Mouse (Mus musculus) neural tube, embryonic 14.5 days (tissue): ENCODE data around the gene Ccnk. TPM values are rescaled to one million over a fixed set of nuclear protein-coding genes. Genes with fewer than 3 reads are reported as not detected.

Source experiments
- ATAC-seq: fragments of 200-750 bp; cut with Nextera tagmentation; 2 replicates; pipeline ENCODE4 v1.8.0; 2017; ENCODE audit warnings: low read depth, mild to moderate bottlenecking, moderate TSS enrichment, moderate library complexity
- H3K27ac ChIP-seq: fragments of 300-500 bp; sonication (generic); 2 replicates; pipeline ENCODE4 v1.5.1; 2014; ENCODE audit warnings: low read depth, mild to moderate bottlenecking, control low read depth, low read length, moderate library complexity, mixed read lengths
- H3K27me3 ChIP-seq: fragments of 300-500 bp; sonication (generic); 2 replicates; pipeline ENCODE4 v1.6.1; 2014; ENCODE audit warnings: low read length; ENCODE audit not compliant: control insufficient read depth, insufficient read depth
- H3K36me3 ChIP-seq: fragments of 300-500 bp; sonication (generic); 2 replicates; pipeline ENCODE4 v1.6.1; 2014; ENCODE audit warnings: low read length, mixed read lengths; ENCODE audit not compliant: control insufficient read depth, insufficient read depth
- H3K4me1 ChIP-seq: fragments of 300-500 bp; sonication (generic); 2 replicates; pipeline ENCODE4 v1.6.1; 2014; ENCODE audit warnings: low read length; ENCODE audit not compliant: control insufficient read depth, insufficient read depth
- H3K4me2 ChIP-seq: fragments of 300-500 bp; sonication (generic); 2 replicates; pipeline ENCODE4 v1.6.1; 2014; ENCODE audit warnings: mild to moderate bottlenecking, low read depth, low read length, control low read depth
- H3K4me3 ChIP-seq: fragments of 300-500 bp; sonication (generic); 2 replicates; pipeline ENCODE4 v1.5.1; 2014; ENCODE audit warnings: low read depth, low read length, control low read depth, mixed read lengths
- H3K9ac ChIP-seq: fragments of 300-500 bp; sonication (generic); replicated peaks from 2 replicates; pipeline ENCODE4 v1.6.1; 2014; ENCODE audit warnings: low read depth, mild to moderate bottlenecking, control low read depth, low read length, mixed read lengths
- H3K9me3 ChIP-seq: fragments of 300-500 bp; sonication (generic); 2 replicates; pipeline ENCODE4 v1.6.1; 2016; ENCODE audit warnings: low read length; ENCODE audit not compliant: control insufficient read depth
- WGBS: fragments of 180-500 bp; shearing (Covaris S2); extraction: QIAGEN DNeasy Blood & Tissue Kit; methylation state at CpG from one replicate; pipeline ENCODE4 v1.1.7; 2014; 5-methylcytosine and 5-hydroxymethylcytosine counted together
- polyA plus RNA-seq: library from polyadenylated mRNA; unstranded; fragments of >200 nt; fragmentation: Nextera tagmentation; extraction: Ambion mirVana; gene quantifications from 2 replicates; pipeline ENCODE4 v1.2.1, GENCODE M21; 2014

The Ccnk gene
- polyA plus RNA-seq, 1 experiment from 2014 or later = 6.0 TPM

DNA sequence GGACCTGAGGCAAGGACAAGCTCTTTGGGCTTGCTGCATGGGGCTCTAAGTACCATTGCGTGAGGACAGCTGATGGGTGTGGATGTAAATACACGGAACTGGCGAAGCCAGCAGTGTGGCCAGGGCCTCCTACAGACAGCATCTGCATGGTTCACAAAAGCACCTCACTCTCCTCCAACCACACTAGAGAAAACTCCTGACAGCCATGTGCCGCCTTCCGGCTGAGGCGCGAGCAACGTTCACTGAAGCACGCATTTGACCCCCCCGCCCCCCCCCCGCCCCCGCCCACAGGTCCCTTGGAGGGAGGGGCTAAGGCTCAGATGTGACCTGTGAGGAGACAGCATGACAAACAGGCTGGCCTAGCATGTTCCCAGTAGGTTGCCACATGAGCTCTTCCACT, 25.6 kb downstream of the Ccnk start:
- ATAC-seq = no peak
- H3K4me2 ChIP-seq = no peak overlapping the region
- H3K27me3 ChIP-seq = no peaks in the 10 kb centered on the region
- 76% methylated on average over 12 of the region's 12 CpGs for WGBS
- H3K4me1 ChIP-seq = peaks cover 7% of the 10 kb centered on the region; the same call in 1 of the 2 replicates
- no peak overlapping the region for H3K27ac ChIP-seq
- no peak overlapping the region for H3K9ac ChIP-seq
- H3K9me3 ChIP-seq = no peaks in the 10 kb centered on the region
- peaks cover 37% of the 10 kb centered on the region for H3K36me3 ChIP-seq
- no peak overlapping the region for H3K4me3 ChIP-seq

GRCm38 (mm10) chr12:108206641-108207040, 27.3 kb downstream of the Ccnk start:
- 7% methylated on average over 5 of the region's 5 CpGs for WGBS
- H3K4me1 ChIP-seq = peaks cover 8% of the 10 kb centered on the region
- no peak overlapping the region for H3K9ac ChIP-seq
- H3K27me3 ChIP-seq = no peaks in the 10 kb centered on the region
- H3K9me3 ChIP-seq = no peaks in the 10 kb centered on the region
- ATAC-seq = peak; percentile 62; the same call in 1 of the 2 replicates
- H3K27ac ChIP-seq = no peak overlapping the region
- no peak overlapping the region for H3K4me2 ChIP-seq
- no peak overlapping the region for H3K4me3 ChIP-seq
- H3K36me3 ChIP-seq = peaks cover 28% of the 10 kb centered on the region

- Histone ChIP-seq H3K27me3 (no peaks in the 10 kb centered on the region), H3K27ac (no peak overlapping the region), H3K4me1 (peaks cover 24% of the 10 kb centered on the region), H3K36me3 (peaks cover 18% of the 10 kb centered on the region; the same call in 1 of the 2 replicates), H3K4me2 (no peak overlapping the region), H3K9me3 (no peaks in the 10 kb centered on the region), H3K9ac (no peak overlapping the region), H3K4me3 (no peak overlapping the region)
- ATAC-seq = no peak
- 90% methylated on average over 9 of the region's 9 CpGs for WGBS
These were observed 28.8 kb downstream of the Ccnk start for GRCm38 (mm10) chr12:108208216-108208615.

DNA sequence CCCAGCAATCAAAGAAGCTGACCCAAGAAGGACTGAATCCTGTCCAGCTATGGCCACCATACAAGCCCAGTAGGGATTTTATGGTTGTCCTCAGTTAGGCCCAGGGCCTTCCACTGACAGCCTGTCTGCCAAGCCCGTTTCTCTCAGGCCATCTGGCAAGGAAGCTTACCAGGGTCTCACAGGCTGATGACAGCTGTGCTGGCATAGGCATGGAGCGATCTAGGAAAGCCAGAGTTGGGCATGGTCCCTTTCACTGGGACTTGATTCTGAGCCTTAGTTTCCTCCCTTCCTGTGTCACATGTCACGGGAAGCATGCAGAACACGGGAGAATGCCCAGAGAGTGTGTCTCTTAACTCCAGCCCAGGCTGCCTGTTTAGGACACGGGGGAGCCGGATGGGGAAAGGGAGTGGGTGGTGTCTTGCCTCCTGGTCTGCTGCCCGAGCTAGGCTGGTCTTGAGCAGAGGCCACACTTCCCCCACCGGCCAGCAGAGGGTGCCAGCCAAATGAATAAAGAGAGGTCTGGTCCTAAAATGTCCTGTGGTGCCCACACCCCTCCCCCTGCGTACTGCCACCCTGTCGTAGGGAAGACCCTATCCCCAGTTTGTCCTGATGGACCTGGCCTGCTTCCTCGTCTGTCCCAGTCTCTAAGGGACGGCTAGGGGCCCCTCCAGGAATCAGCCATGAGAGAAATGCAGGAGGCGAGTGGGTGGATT, 29.5 kb downstream of the Ccnk start:
- ATAC-seq = 0 out of 2 replicates have a peak, but pooled peaks have one; percentile 25
- H3K9me3 ChIP-seq = no peaks in the 10 kb centered on the region
- H3K27ac ChIP-seq = peak overlapping the region; percentile 35; the same call in 1 of the 2 replicates
- H3K27me3 ChIP-seq = no peaks in the 10 kb centered on the region
- H3K9ac ChIP-seq = no peak overlapping the region
- H3K4me2 ChIP-seq = no peak overlapping the region
- peaks cover 31% of the 10 kb centered on the region for H3K4me1 ChIP-seq
- peaks cover 18% of the 10 kb centered on the region; the same call in 1 of the 2 replicates for H3K36me3 ChIP-seq
- WGBS = 31% methylated on average over 13 of the region's 13 CpGs
- H3K4me3 ChIP-seq = no peak overlapping the region

DNA sequence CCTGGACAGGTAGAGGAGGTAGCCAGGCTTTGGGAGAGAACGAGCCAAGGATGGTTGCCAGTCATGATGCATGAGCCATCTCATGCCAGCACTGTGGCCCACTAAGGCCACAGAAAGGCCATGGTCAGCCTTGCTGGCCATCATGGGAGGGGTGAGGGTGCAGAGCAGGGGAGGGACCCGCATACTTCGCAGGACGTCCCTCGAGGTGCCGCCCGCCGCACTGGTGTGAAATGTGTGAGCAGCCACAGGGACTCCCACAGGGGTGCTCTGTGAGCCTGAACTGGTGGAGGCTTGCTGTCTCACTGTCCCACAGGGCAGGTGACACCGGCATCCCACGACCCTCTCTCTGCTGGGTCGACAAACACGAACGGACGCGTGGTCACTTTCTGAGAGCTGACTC, 31.2 kb downstream of the Ccnk start:
- ATAC-seq = no peak
- Histone ChIP-seq H3K4me1 (peaks cover 40% of the 10 kb centered on the region), H3K9ac (0 out of 2 replicates have a peak overlapping the region, but pooled peaks have one; percentile 11), H3K9me3 (no peaks in the 10 kb centered on the region), H3K36me3 (peaks cover 9% of the 10 kb centered on the region; the same call in 1 of the 2 replicates), H3K4me3 (no peak overlapping the region), H3K27me3 (no peaks in the 10 kb centered on the region), H3K27ac (no peak overlapping the region), H3K4me2 (no peak overlapping the region)
- 90% methylated on average over 15 of the region's 15 CpGs for WGBS

DNA sequence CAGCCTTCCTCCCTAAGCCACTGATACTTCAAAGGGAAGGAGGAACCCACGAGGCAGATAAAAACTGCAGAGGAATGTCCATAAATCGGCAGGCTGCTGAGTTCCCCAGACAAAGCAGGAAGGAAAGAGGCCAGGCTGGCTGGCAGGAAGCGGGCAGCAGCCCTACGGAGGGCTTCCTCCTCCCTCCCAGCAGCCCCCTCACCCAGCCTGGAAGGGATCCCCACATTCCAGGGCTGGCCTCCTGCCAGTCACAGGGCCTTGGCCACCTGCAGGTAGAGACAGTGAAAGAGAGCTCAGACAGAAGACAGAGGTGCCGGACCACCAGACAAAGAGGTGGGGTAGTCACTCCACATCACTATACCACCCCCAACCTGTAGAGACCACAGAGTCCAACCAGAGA, 32.7 kb downstream of the Ccnk start:
- Histone ChIP-seq H3K27ac (peak overlapping the region; percentile 24; the same call in 1 of the 2 replicates), H3K36me3 (no peaks in the 10 kb centered on the region), H3K9ac (0 out of 2 replicates have a peak overlapping the region, but pooled peaks have one; percentile 1), H3K27me3 (no peaks in the 10 kb centered on the region), H3K9me3 (no peaks in the 10 kb centered on the region), H3K4me2 (no peak overlapping the region), H3K4me3 (no peak overlapping the region), H3K4me1 (peaks cover 49% of the 10 kb centered on the region)
- no peak for ATAC-seq
- WGBS = 20% methylated on average over 5 of the region's 5 CpGs

DNA sequence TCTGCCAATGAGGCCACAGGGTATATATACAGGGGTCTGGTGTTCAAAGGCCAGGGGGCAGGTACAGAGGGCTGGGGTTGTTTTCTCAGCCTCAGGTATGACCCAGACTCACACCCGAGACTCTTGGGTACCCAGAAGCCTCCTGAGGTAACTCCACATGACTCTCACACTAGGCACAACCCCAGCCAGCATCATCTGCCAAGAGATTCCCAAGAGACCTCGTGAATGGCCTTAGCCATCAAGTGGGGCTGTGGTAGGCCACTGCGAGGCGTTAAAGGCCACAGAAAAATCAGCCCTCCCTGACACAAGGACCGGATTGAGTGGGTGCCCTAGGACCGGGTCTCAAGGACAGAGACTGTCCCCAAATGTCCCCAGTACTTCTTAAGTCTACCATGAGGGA, 33.1 kb downstream of the Ccnk start:
- no peak for ATAC-seq
- Histone ChIP-seq H3K27ac (0 out of 2 replicates have a peak overlapping the region, but pooled peaks have one; percentile 7), H3K27me3 (no peaks in the 10 kb centered on the region), H3K9ac (no peak overlapping the region), H3K4me1 (peaks cover 53% of the 10 kb centered on the region), H3K36me3 (no peaks in the 10 kb centered on the region), H3K4me3 (no peak overlapping the region), H3K9me3 (no peaks in the 10 kb centered on the region), H3K4me2 (no peak overlapping the region)
- 73% methylated on average over 6 of the region's 6 CpGs for WGBS

DNA sequence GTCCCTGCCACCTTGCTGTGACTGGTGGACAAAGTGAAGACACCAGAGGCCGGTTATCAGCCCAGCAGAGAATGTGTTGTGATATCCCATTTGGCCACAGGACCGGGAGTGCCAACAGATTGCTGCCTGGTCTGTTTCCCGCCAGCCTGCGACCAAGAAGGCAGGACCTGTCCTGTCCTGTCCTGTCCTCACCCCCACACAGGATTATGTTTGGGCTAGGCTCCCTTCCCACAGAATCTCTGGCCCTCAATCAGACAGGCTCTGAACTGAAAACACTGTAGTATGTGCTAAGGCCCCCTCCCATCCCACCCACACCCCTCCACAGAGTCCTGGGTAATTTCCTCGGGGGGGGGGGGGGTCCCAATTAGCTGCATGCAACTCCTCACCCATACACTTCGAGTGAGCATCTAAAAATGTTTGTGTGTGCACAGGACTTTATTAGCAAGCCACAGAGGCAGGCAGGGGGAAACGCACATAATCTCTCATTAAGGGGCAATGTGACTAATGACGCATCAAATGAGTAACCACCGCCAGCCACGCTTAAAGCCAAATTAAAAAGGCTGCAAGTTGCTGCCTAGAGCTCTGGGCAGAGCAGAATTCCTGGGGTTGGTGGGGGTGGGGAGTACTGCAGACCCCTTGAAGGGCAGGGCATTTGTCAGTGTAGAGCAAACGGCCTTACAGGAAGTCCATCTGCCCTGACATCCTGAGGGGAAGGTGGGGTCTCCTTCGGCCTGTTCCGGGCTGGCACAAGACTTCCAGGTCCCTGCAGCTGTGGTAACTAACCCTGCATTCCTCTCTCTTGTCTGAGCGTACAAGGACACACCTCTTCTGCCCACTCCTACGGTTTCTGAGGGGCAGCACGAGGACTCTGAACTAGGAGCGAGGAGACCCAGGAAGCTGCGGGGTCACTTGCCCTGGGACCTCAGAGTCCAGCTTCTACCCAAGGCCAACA, 34.0 kb downstream of the Ccnk start:
- no peak overlapping the region for H3K4me2 ChIP-seq
- H3K4me1 ChIP-seq = peaks cover 61% of the 10 kb centered on the region
- H3K27ac ChIP-seq = peak overlapping the region; percentile 7
- WGBS = 32% methylated on average over 18 of the region's 18 CpGs
- H3K36me3 ChIP-seq = no peaks in the 10 kb centered on the region
- H3K4me3 ChIP-seq = no peak overlapping the region
- H3K9ac ChIP-seq = 0 out of 2 replicates have a peak overlapping the region, but pooled peaks have one; percentile 7
- 0 out of 2 replicates have a peak, but pooled peaks have one; percentile 6 for ATAC-seq
- H3K27me3 ChIP-seq = no peaks in the 10 kb centered on the region
- no peaks in the 10 kb centered on the region for H3K9me3 ChIP-seq
